Mouse (Mus musculus): ENCODE results near the gene Cfap298.

GRCm38 (mm10) chr16:90963866-90964265, 29.0 kb upstream of the Cfap298 start:
- TF ChIP-seq TAL1 (IDR thresholded peaks at IDR 0.05; ENCODE audit: low read length): no peak
- no peak for TF ChIP-seq CTCF (IDR thresholded peaks at IDR 0.05 in 2 of 3, conservative IDR thresholded peaks at IDR 0.05 in 1 of 3; ENCODE audit: control insufficient read depth in 1 of 3, insufficient read depth in 1 of 3, low read depth in 2 of 3, low read length in 3 of 3, poor library complexity in 1 of 3, severe bottlenecking in 1 of 3)
- no peak for TF ChIP-seq HCFC1 (IDR thresholded peaks at IDR 0.05; ENCODE audit: low read depth, low read length)
- no peak for TF ChIP-seq EP300 (IDR thresholded peaks at IDR 0.05; ENCODE audit: low read depth in 1 of 2, low read length in 2 of 2)
- no peak for TF ChIP-seq MAX (IDR thresholded peaks at IDR 0.05; ENCODE audit: low read length)
- TF ChIP-seq KAT2A (conservative IDR thresholded peaks at IDR 0.05; ENCODE audit: low read depth, low read length): no peak
- TF ChIP-seq GABPA (IDR thresholded peaks at IDR 0.05; ENCODE audit: low read depth, low read length): no peak
- TF ChIP-seq MAFK (IDR thresholded peaks at IDR 0.05; ENCODE audit: borderline replicate concordance, low read depth, low read length): no peak
- no peak for TF ChIP-seq POLR2A (IDR thresholded peaks at IDR 0.05; ENCODE audit: control insufficient read depth in 1 of 2, insufficient read depth in 1 of 2, low read depth in 1 of 2, low read length in 2 of 2, poor library complexity in 1 of 2)
- no peak for TF ChIP-seq ETS1 (IDR thresholded peaks at IDR 0.05; ENCODE audit: low read depth, low read length)
- no peak for TF ChIP-seq USF1 (IDR thresholded peaks at IDR 0.05; ENCODE audit: low read depth, low read length)
- no peak for TF ChIP-seq MAZ (IDR thresholded peaks at IDR 0.05; ENCODE audit: low read depth, low read length)
- TF ChIP-seq RCOR1 (IDR thresholded peaks at IDR 0.05; ENCODE audit: low read depth, low read length): no peak

Data from MEL (cell line).